Mouse (Mus musculus): ENCODE measurements at regions not wholly inside any gene's neighbourhood (a gene's known extent, or its start where the extent isn't known, plus 50 kb on each side); places are given as distances from the start of the nearest gene placed in this dataset.

DNA sequence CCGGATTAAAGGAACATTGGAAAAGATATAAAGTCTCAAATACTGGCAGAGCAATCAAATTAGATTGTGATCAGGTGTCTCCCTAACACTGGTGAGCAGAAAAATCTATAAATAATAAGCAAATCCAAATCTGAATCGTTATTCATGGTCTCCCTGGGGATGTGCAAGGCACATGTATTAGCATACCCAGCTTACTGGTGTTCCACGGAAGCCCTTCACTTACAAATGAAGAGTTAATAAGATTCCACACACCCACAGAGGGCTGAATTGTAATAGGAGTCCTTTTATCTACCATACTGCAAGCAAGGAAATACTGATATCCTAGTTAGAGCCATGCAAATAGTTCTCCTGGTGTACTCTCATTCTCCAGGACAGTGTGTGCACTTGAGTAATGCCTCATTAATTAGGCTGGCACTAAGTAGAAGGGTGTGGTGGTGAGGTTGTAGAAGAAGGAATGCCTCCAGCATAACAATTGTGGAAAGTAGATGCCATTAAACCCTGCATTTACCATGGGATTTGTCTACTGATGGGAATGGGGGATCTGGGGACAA lies 540.8 kb downstream of the Adra2a start:
- H3K36me3 ChIP-seq (ENCODE audit: insufficient read depth, low read length) = no peaks in the 10 kb centered on the region
- no peaks in the 10 kb centered on the region for H3K27me3 ChIP-seq (ENCODE audit: insufficient read depth, low read length)
- no peak overlapping the region for H3K4me3 ChIP-seq (replicated peaks; ENCODE audit: low read length)
- H3K9me3 ChIP-seq (ENCODE audit: low read length) = no peaks in the 10 kb centered on the region
- H3K4me1 ChIP-seq (replicated peaks; ENCODE audit: low read depth, low read length) = peaks cover 9% of the 10 kb centered on the region; the same call in 1 of the 2 replicates
- TF ChIP-seq POU5F1 (IDR thresholded peaks at IDR 0.05; ENCODE audit: borderline replicate concordance, low read length) = no peak

- Histone ChIP-seq H3K4me1 (replicated peaks; ENCODE audit: low read depth, low read length) (peaks cover 9% of the 10 kb centered on the region; the same call in 1 of the 2 replicates), H3K27me3 (ENCODE audit: insufficient read depth, low read length) (no peaks in the 10 kb centered on the region), H3K36me3 (ENCODE audit: insufficient read depth, low read length) (no peaks in the 10 kb centered on the region), H3K4me3 (replicated peaks; ENCODE audit: low read length) (no peak overlapping the region), H3K9me3 (ENCODE audit: low read length) (no peaks in the 10 kb centered on the region)
- TF ChIP-seq NANOG (IDR thresholded peaks at IDR 0.05; ENCODE audit: borderline replicate concordance, low read length) (no peak), CTCF (conservative IDR thresholded peaks at IDR 0.05; ENCODE audit: low read length) (no peak)
Observed at GRCm38 (mm10) chr19:54585326-54585725, 541.4 kb downstream of the Adra2a start.

GRCm38 (mm10) chr19:54603345-54603744 lies 523.7 kb downstream of the Gpam start:
- Histone ChIP-seq H3K4me3 (replicated peaks; ENCODE audit: low read length) (no peak overlapping the region), H3K4me1 (replicated peaks; ENCODE audit: low read depth, low read length) (no peaks in the 10 kb centered on the region), H3K27me3 (ENCODE audit: insufficient read depth, low read length) (no peaks in the 10 kb centered on the region), H3K9me3 (ENCODE audit: low read length) (peaks cover 18% of the 10 kb centered on the region), H3K36me3 (ENCODE audit: insufficient read depth, low read length) (no peaks in the 10 kb centered on the region)
- no peak for TF ChIP-seq CTCF (conservative IDR thresholded peaks at IDR 0.05; ENCODE audit: low read length)
- TF ChIP-seq NANOG (IDR thresholded peaks at IDR 0.05; ENCODE audit: borderline replicate concordance, low read length) = no peak
- TF ChIP-seq POU5F1 (IDR thresholded peaks at IDR 0.05; ENCODE audit: borderline replicate concordance, low read length) = no peak

DNA sequence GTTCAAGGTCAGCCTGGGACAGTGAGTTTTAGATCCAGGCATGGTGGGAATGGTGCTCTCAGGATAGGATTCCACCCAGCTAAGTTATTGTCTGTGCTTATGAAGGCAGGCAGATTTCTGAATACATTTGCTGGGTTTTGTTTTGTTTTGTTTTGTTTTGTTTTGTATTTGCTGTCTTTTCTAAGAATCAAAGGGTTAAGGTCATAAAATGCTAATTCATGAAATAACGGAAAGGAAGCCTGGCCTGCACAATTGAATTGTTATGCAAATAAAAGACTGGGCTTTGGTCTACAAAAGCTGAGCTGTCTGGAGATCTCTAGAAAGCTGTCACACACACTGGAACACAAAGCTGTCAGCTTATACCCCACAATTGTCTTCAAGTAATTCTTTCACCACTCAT lies 521.7 kb downstream of the Gpam start:
- no peaks in the 10 kb centered on the region for H3K36me3 ChIP-seq (ENCODE audit: insufficient read depth, low read length)
- TF ChIP-seq NANOG (IDR thresholded peaks at IDR 0.05; ENCODE audit: borderline replicate concordance, low read length) (no peak), POU5F1 (IDR thresholded peaks at IDR 0.05; ENCODE audit: borderline replicate concordance, low read length) (no peak), CTCF (conservative IDR thresholded peaks at IDR 0.05; ENCODE audit: low read length) (no peak)
- H3K27me3 ChIP-seq (ENCODE audit: insufficient read depth, low read length) = no peaks in the 10 kb centered on the region
- H3K4me3 ChIP-seq (replicated peaks; ENCODE audit: low read length) = no peak overlapping the region
- H3K9me3 ChIP-seq (ENCODE audit: low read length) = peaks cover 11% of the 10 kb centered on the region
- no peaks in the 10 kb centered on the region for H3K4me1 ChIP-seq (replicated peaks; ENCODE audit: low read depth, low read length)

DNA sequence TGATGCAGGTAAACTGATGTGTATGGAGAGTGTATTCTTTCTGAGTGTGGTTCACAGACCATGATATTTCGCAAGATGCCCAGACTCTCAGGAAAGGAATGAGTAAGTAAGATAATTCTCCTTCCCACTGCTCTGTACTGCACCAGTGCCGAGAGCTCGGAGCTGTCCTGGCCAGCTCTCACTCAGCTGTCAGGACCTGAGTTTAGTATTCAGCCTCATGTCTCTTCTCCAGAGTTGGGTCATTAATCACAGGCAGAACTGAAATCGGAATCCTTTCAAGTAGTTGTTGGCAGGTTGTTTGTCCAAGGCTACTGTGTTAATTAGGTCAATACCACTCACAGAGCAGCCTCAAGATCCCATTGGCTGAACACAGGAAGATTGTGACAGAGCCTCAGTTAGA lies 510.1 kb downstream of the Gpam start:
- Histone ChIP-seq H3K4me3 (replicated peaks; ENCODE audit: low read length) (no peak overlapping the region), H3K4me1 (replicated peaks; ENCODE audit: low read depth, low read length) (no peaks in the 10 kb centered on the region), H3K9me3 (ENCODE audit: low read length) (peaks cover 6% of the 10 kb centered on the region; the same call in 1 of the 2 replicates), H3K27me3 (ENCODE audit: insufficient read depth, low read length) (no peaks in the 10 kb centered on the region), H3K36me3 (ENCODE audit: insufficient read depth, low read length) (no peaks in the 10 kb centered on the region)
- no peak for TF ChIP-seq POU5F1 (IDR thresholded peaks at IDR 0.05; ENCODE audit: borderline replicate concordance, low read length)
- TF ChIP-seq CTCF (conservative IDR thresholded peaks at IDR 0.05; ENCODE audit: low read length) = no peak
- TF ChIP-seq NANOG (IDR thresholded peaks at IDR 0.05; ENCODE audit: borderline replicate concordance, low read length) = no peak
